Mouse (Mus musculus): ENCODE measurements at regions not wholly inside any gene's neighbourhood (a gene's known extent, or its start where the extent isn't known, plus 50 kb on each side); places are given as distances from the start of the nearest gene placed in this dataset.

GRCm38 (mm10) chr7:138547881-138548280 lies 150.4 kb upstream of the Tcerg1l start:
- Histone ChIP-seq H3K27ac (ENCODE audit: low read length) (no peak overlapping the region), H3K9ac (ENCODE audit: low read depth, low read length) (no peak overlapping the region), H3K4me1 (ENCODE audit: control insufficient read depth, low read depth, low read length) (no peaks in the 10 kb centered on the region), H3K4me2 (ENCODE audit: low read depth, low read length) (no peak overlapping the region), H3K27me3 (ENCODE audit: control insufficient read depth, insufficient read depth, low read depth, low read length) (no peaks in the 10 kb centered on the region), H3K36me3 (ENCODE audit: control insufficient read depth, insufficient read depth) (no peaks in the 10 kb centered on the region), H3K9me3 (replicated peaks; ENCODE audit: control insufficient read depth, low read length) (no peaks in the 10 kb centered on the region), H3K4me3 (ENCODE audit: low read depth, low read length) (no peak overlapping the region)
- 61% methylated on average over 7 of the region's 7 CpGs for WGBS (ENCODE audit: insufficient replicate concordance)
- no peak for ATAC-seq (ENCODE audit: low read depth)

- no peak overlapping the region for H3K9ac ChIP-seq (ENCODE audit: low read depth, low read length)
- peak overlapping the region; percentile 22; the same call in 1 of the 2 replicates for H3K4me3 ChIP-seq (ENCODE audit: low read depth, low read length)
- WGBS (ENCODE audit: insufficient replicate concordance): 53% methylated on average over 18 of the region's 18 CpGs
Measured at GRCm38 (mm10) chr7:138538048-138538831, 140.7 kb upstream of the Tcerg1l start.

GRCm38 (mm10) chr7:138526143-138526542 lies 128.6 kb upstream of the Tcerg1l start:
- Histone ChIP-seq H3K4me3 (ENCODE audit: low read depth, low read length) (no peak overlapping the region), H3K4me1 (ENCODE audit: control insufficient read depth, low read depth, low read length) (no peaks in the 10 kb centered on the region), H3K27me3 (ENCODE audit: control insufficient read depth, insufficient read depth, low read depth, low read length) (no peaks in the 10 kb centered on the region), H3K4me2 (ENCODE audit: low read depth, low read length) (no peak overlapping the region), H3K9ac (ENCODE audit: low read depth, low read length) (no peak overlapping the region), H3K9me3 (replicated peaks; ENCODE audit: control insufficient read depth, low read length) (no peaks in the 10 kb centered on the region), H3K36me3 (ENCODE audit: control insufficient read depth, insufficient read depth) (no peaks in the 10 kb centered on the region), H3K27ac (ENCODE audit: low read length) (no peak overlapping the region)
- WGBS (ENCODE audit: insufficient replicate concordance): 76% methylated on average over 2 of the region's 2 CpGs
- no peak for ATAC-seq (ENCODE audit: low read depth)

More at GRCm38 (mm10) chr7:138538048-138538831, 140.7 kb upstream of the Tcerg1l start:
- Histone ChIP-seq H3K27me3 (ENCODE audit: control insufficient read depth, insufficient read depth, low read depth, low read length) (no peaks in the 10 kb centered on the region), H3K27ac (ENCODE audit: low read length) (peak overlapping the region; percentile 57), H3K36me3 (ENCODE audit: control insufficient read depth, insufficient read depth) (no peaks in the 10 kb centered on the region), H3K4me2 (ENCODE audit: low read depth, low read length) (peak overlapping the region; percentile 40), H3K9me3 (replicated peaks; ENCODE audit: control insufficient read depth, low read length) (no peaks in the 10 kb centered on the region), H3K4me1 (ENCODE audit: control insufficient read depth, low read depth, low read length) (no peaks in the 10 kb centered on the region)
- ATAC-seq (ENCODE audit: low read depth): peak; percentile 85

- Histone ChIP-seq H3K36me3 (ENCODE audit: control insufficient read depth, insufficient read depth) (no peaks in the 10 kb centered on the region), H3K9ac (ENCODE audit: low read depth, low read length) (no peak overlapping the region), H3K4me2 (ENCODE audit: low read depth, low read length) (no peak overlapping the region), H3K27me3 (ENCODE audit: control insufficient read depth, insufficient read depth, low read depth, low read length) (no peaks in the 10 kb centered on the region), H3K4me3 (ENCODE audit: low read depth, low read length) (no peak overlapping the region), H3K27ac (ENCODE audit: low read length) (no peak overlapping the region), H3K4me1 (ENCODE audit: control insufficient read depth, low read depth, low read length) (no peaks in the 10 kb centered on the region), H3K9me3 (replicated peaks; ENCODE audit: control insufficient read depth, low read length) (no peaks in the 10 kb centered on the region)
- no peak for ATAC-seq (ENCODE audit: low read depth)
- WGBS (ENCODE audit: insufficient replicate concordance): 57% methylated on average over 3 of the region's 3 CpGs
Measured at GRCm38 (mm10) chr7:138524936-138525335, 127.4 kb upstream of the Tcerg1l start.

- H3K27me3 ChIP-seq (ENCODE audit: control insufficient read depth, insufficient read depth, low read depth, low read length): no peaks in the 10 kb centered on the region
- H3K9ac ChIP-seq (ENCODE audit: low read depth, low read length): no peak overlapping the region
- H3K4me2 ChIP-seq (ENCODE audit: low read depth, low read length): no peak overlapping the region
- no peak overlapping the region for H3K4me3 ChIP-seq (ENCODE audit: low read depth, low read length)
- no peak for ATAC-seq (ENCODE audit: low read depth)
- no peak overlapping the region for H3K27ac ChIP-seq (ENCODE audit: low read length)
- 73% methylated on average over 2 of the region's 2 CpGs for WGBS (ENCODE audit: insufficient replicate concordance)
- no peaks in the 10 kb centered on the region for H3K36me3 ChIP-seq (ENCODE audit: control insufficient read depth, insufficient read depth)
- H3K9me3 ChIP-seq (replicated peaks; ENCODE audit: control insufficient read depth, low read length): no peaks in the 10 kb centered on the region
- no peaks in the 10 kb centered on the region for H3K4me1 ChIP-seq (ENCODE audit: control insufficient read depth, low read depth, low read length)
Measured at GRCm38 (mm10) chr7:138514171-138514570, 116.6 kb upstream of the Tcerg1l start.

DNA sequence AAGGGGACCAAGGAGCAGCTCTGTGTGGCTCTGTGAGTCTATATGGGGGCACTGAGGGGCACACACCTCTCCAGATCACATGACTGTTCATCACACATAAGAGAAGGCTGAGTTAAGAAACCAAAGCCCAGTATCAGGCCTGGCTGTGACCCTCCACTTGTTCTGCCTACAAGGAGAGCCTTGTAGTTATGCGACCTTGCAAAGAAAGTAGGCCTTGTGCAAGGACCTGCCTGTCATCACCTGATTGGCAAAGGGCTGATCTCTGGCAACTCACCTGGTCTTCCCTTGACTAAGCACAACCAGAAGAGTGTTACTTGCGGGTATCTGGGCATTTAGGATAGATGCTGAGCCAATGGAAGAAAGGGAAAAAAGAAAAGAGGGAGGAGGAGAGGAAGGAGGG lies 107.7 kb upstream of the Tcerg1l start:
- Histone ChIP-seq H3K4me3 (ENCODE audit: low read depth, low read length) (no peak overlapping the region), H3K4me2 (ENCODE audit: low read depth, low read length) (no peak overlapping the region), H3K27ac (ENCODE audit: low read length) (no peak overlapping the region), H3K36me3 (ENCODE audit: control insufficient read depth, insufficient read depth) (no peaks in the 10 kb centered on the region), H3K9ac (ENCODE audit: low read depth, low read length) (no peak overlapping the region), H3K9me3 (replicated peaks; ENCODE audit: control insufficient read depth, low read length) (no peaks in the 10 kb centered on the region), H3K27me3 (ENCODE audit: control insufficient read depth, insufficient read depth, low read depth, low read length) (no peaks in the 10 kb centered on the region), H3K4me1 (ENCODE audit: control insufficient read depth, low read depth, low read length) (no peaks in the 10 kb centered on the region)
- 53% methylated on average over 2 of the region's 2 CpGs for WGBS (ENCODE audit: insufficient replicate concordance)
- no peak for ATAC-seq (ENCODE audit: low read depth)

- H3K36me3 ChIP-seq (ENCODE audit: control insufficient read depth, insufficient read depth): no peaks in the 10 kb centered on the region
- no peaks in the 10 kb centered on the region for H3K4me1 ChIP-seq (ENCODE audit: control insufficient read depth, low read depth, low read length)
- H3K27me3 ChIP-seq (ENCODE audit: control insufficient read depth, insufficient read depth, low read depth, low read length): no peaks in the 10 kb centered on the region
- 40% methylated on average over 3 of the region's 3 CpGs for WGBS (ENCODE audit: insufficient replicate concordance)
- no peak overlapping the region for H3K9ac ChIP-seq (ENCODE audit: low read depth, low read length)
- ATAC-seq (ENCODE audit: low read depth): no peak
- no peak overlapping the region for H3K4me3 ChIP-seq (ENCODE audit: low read depth, low read length)
- H3K4me2 ChIP-seq (ENCODE audit: low read depth, low read length): no peak overlapping the region
- H3K9me3 ChIP-seq (replicated peaks; ENCODE audit: control insufficient read depth, low read length): no peaks in the 10 kb centered on the region
- H3K27ac ChIP-seq (ENCODE audit: low read length): no peak overlapping the region
Measured at GRCm38 (mm10) chr7:138503986-138504385, 106.5 kb upstream of the Tcerg1l start.

DNA sequence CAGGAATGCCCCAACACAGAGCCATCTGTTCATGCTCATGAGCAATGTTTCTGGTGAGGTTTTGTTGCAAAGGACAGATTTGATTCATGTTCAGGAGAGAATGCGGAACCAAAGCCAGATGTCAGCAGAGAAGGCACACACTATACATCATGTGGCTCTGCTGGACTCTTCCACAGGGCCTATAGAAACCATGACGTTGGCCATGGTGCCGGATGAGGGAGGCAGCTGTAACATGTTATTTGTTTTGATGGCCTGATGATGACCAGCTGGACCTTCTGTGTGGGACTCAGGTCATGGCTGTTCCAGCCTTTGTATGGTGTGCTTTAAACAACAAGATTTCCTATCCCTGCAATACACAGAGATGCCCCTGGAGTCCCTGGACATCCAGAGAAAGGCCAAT lies 105.5 kb upstream of the Tcerg1l start:
- Histone ChIP-seq H3K27ac (ENCODE audit: low read length) (no peak overlapping the region), H3K27me3 (ENCODE audit: control insufficient read depth, insufficient read depth, low read depth, low read length) (no peaks in the 10 kb centered on the region), H3K9ac (ENCODE audit: low read depth, low read length) (no peak overlapping the region), H3K4me3 (ENCODE audit: low read depth, low read length) (no peak overlapping the region), H3K36me3 (ENCODE audit: control insufficient read depth, insufficient read depth) (no peaks in the 10 kb centered on the region), H3K4me1 (ENCODE audit: control insufficient read depth, low read depth, low read length) (no peaks in the 10 kb centered on the region), H3K4me2 (ENCODE audit: low read depth, low read length) (no peak overlapping the region), H3K9me3 (replicated peaks; ENCODE audit: control insufficient read depth, low read length) (no peaks in the 10 kb centered on the region)
- WGBS (ENCODE audit: insufficient replicate concordance): 65% methylated on average over 3 of the region's 3 CpGs
- ATAC-seq (ENCODE audit: low read depth): no peak

- no peaks in the 10 kb centered on the region for H3K27me3 ChIP-seq (ENCODE audit: control insufficient read depth, insufficient read depth, low read depth, low read length)
- no peaks in the 10 kb centered on the region for H3K36me3 ChIP-seq (ENCODE audit: control insufficient read depth, insufficient read depth)
- no peak overlapping the region for H3K4me2 ChIP-seq (ENCODE audit: low read depth, low read length)
- no peaks in the 10 kb centered on the region for H3K4me1 ChIP-seq (ENCODE audit: control insufficient read depth, low read depth, low read length)
- 60% methylated on average over 14 of the region's 14 CpGs for WGBS (ENCODE audit: insufficient replicate concordance)
- H3K9ac ChIP-seq (ENCODE audit: low read depth, low read length): no peak overlapping the region
- no peaks in the 10 kb centered on the region for H3K9me3 ChIP-seq (replicated peaks; ENCODE audit: control insufficient read depth, low read length)
- no peak overlapping the region for H3K4me3 ChIP-seq (ENCODE audit: low read depth, low read length)
- no peak overlapping the region for H3K27ac ChIP-seq (ENCODE audit: low read length)
- no peak for ATAC-seq (ENCODE audit: low read depth)
Measured at GRCm38 (mm10) chr7:138501347-138502014, 104.0 kb upstream of the Tcerg1l start.
